Mouse (Mus musculus) C2C12 (cell line): ENCODE results near the gene Col16a1. TPM values are rescaled to one million over a fixed set of nuclear protein-coding genes. Genes with fewer than 3 reads are reported as not detected.
A peak's percentile ranks its signal among the peaks of the same experiment; 100 is the strongest.

Source experiments
- H3K27me3 ChIP-seq: one replicate; pipeline ENCODE4 v1.6.1; 2011; ENCODE audit not compliant: control insufficient read depth, insufficient read depth, insufficient read length
- H3K36me3 ChIP-seq: one replicate; pipeline ENCODE4 v1.6.1; 2011; ENCODE audit not compliant: control insufficient read depth, insufficient read depth
- H3K4me3 ChIP-seq: one replicate; pipeline ENCODE4 v1.5.1; 2011; ENCODE audit warnings: mild to moderate bottlenecking, control low read depth; ENCODE audit not compliant: poor library complexity, insufficient read depth, severe bottlenecking
- H3K79me2 ChIP-seq: one replicate; pipeline ENCODE4 v1.6.1; 2011; ENCODE audit not compliant: control insufficient read depth, insufficient read depth
- H3K79me3 ChIP-seq: one replicate; pipeline ENCODE4 v1.6.1; 2011; ENCODE audit warnings: low read depth, control low read depth
- H3ac ChIP-seq: one replicate; pipeline ENCODE3; 2011; ENCODE audit warnings: low read depth; ENCODE audit not compliant: control insufficient read depth, insufficient read length
- CEBPB ChIP-seq: IDR thresholded peaks from one replicate; pipeline ENCODE4 v1.6.1; 2011; ENCODE audit warnings: low read depth, mild to moderate bottlenecking, control low read depth, moderate library complexity
- CTCF ChIP-seq: IDR thresholded peaks from one replicate; pipeline ENCODE4 v1.5.1; 2011; ENCODE audit not compliant: control insufficient read depth, insufficient read depth, insufficient read length
- FOSL1 ChIP-seq: IDR thresholded peaks from one replicate; pipeline ENCODE4 v1.8.0; 2011; ENCODE audit warnings: mild to moderate bottlenecking, low read length; ENCODE audit not compliant: poor library complexity, insufficient read depth, severe bottlenecking
- MAX ChIP-seq: IDR thresholded peaks from one replicate; pipeline ENCODE4 v1.6.1; 2011; ENCODE audit warnings: mild to moderate bottlenecking, control low read depth
- MYOD1 ChIP-seq: IDR thresholded peaks from one replicate; pipeline ENCODE4 v1.6.1; 2011; ENCODE audit warnings: low read depth; ENCODE audit not compliant: control insufficient read depth, insufficient read length
- MYOG ChIP-seq: IDR thresholded peaks from one replicate; pipeline ENCODE4 v1.6.1; 2011; ENCODE audit not compliant: control insufficient read depth, insufficient read length; ENCODE audit errors: extremely low read depth
- USF1 ChIP-seq: IDR thresholded peaks from one replicate; pipeline ENCODE4 v1.6.1; 2011; ENCODE audit warnings: low read depth, mild to moderate bottlenecking, control low read depth, moderate library complexity
- polyA plus RNA-seq: library from polyadenylated mRNA; unstranded; fragments of >200 nt; fragmentation: generic; extraction: Trizol; gene quantifications from one replicate; pipeline ENCODE4 v1.2.1, GENCODE M21; 2012; ENCODE audit warnings: missing spikeins

The Col16a1 gene
- polyA plus RNA-seq, 1 experiment = 7.5 TPM

GRCm38 (mm10) chr4:130045609-130046008 is 2.0 kb upstream of the Col16a1 start:
- Histone ChIP-seq H3ac (no peak overlapping the region), H3K4me3 (no peak overlapping the region), H3K79me2 (no peaks in the 10 kb centered on the region), H3K36me3 (no peaks in the 10 kb centered on the region), H3K79me3 (no peaks in the 10 kb centered on the region), H3K27me3 (no peaks in the 10 kb centered on the region)
- TF ChIP-seq MYOG (no peak), USF1 (no peak), FOSL1 (no peak), CEBPB (no peak), MAX (no peak), CTCF (no peak)

- TF ChIP-seq MAX = no peak
- TF ChIP-seq MYOG = no peak
- TF ChIP-seq FOSL1 = no peak
- TF ChIP-seq CEBPB = no peak
- TF ChIP-seq MYOD1 = no peak
- TF ChIP-seq CTCF = no peak
- no peak for TF ChIP-seq USF1
These were observed 501 bp downstream of the Col16a1 start for GRCm38 (mm10) chr4:130048203-130048479.

GRCm38 (mm10) chr4:130050056-130050824 is 2.6 kb downstream of the Col16a1 start:
- H3K4me3 ChIP-seq = no peak overlapping the region
- H3ac ChIP-seq = no peak overlapping the region
- H3K79me2 ChIP-seq = no peaks in the 10 kb centered on the region
- no peaks in the 10 kb centered on the region for H3K27me3 ChIP-seq
- H3K36me3 ChIP-seq = no peaks in the 10 kb centered on the region
- no peaks in the 10 kb centered on the region for H3K79me3 ChIP-seq
- TF ChIP-seq FOSL1 = no peak
- peak; percentile 53 for TF ChIP-seq MAX
- TF ChIP-seq CEBPB = peak; percentile 93

More at GRCm38 (mm10) chr4:130048203-130048479, 501 bp downstream of the Col16a1 start:
- Histone ChIP-seq H3ac (peak overlapping the region; percentile 74), H3K36me3 (no peaks in the 10 kb centered on the region), H3K79me2 (no peaks in the 10 kb centered on the region), H3K4me3 (peak overlapping the region; percentile 14), H3K27me3 (no peaks in the 10 kb centered on the region), H3K79me3 (no peaks in the 10 kb centered on the region)

- Histone ChIP-seq H3K4me3 (no peak overlapping the region), H3ac (no peak overlapping the region), H3K79me3 (no peaks in the 10 kb centered on the region), H3K27me3 (no peaks in the 10 kb centered on the region), H3K36me3 (no peaks in the 10 kb centered on the region), H3K79me2 (no peaks in the 10 kb centered on the region)
- TF ChIP-seq CEBPB (no peak), MAX (no peak), CTCF (no peak), FOSL1 (no peak), MYOD1 (no peak), MYOG (no peak), USF1 (no peak)
These were observed 4.6 kb downstream of the Col16a1 start for GRCm38 (mm10) chr4:130052283-130052682.

GRCm38 (mm10) chr4:130053111-130053510 is 5.5 kb downstream of the Col16a1 start:
- Histone ChIP-seq H3ac (no peak overlapping the region), H3K79me2 (no peaks in the 10 kb centered on the region), H3K36me3 (no peaks in the 10 kb centered on the region), H3K79me3 (no peaks in the 10 kb centered on the region), H3K4me3 (no peak overlapping the region), H3K27me3 (no peaks in the 10 kb centered on the region)
- TF ChIP-seq CTCF (no peak), USF1 (no peak), CEBPB (no peak), MAX (no peak), MYOG (no peak), MYOD1 (no peak), FOSL1 (no peak)

GRCm38 (mm10) chr4:130054727-130055126 is 7.1 kb downstream of the Col16a1 start:
- TF ChIP-seq MYOD1 (no peak), CTCF (no peak), CEBPB (no peak)
- H3K79me3 ChIP-seq = no peaks in the 10 kb centered on the region
- H3K4me3 ChIP-seq = no peak overlapping the region
- H3K79me2 ChIP-seq = no peaks in the 10 kb centered on the region
- H3ac ChIP-seq = no peak overlapping the region
- H3K27me3 ChIP-seq = no peaks in the 10 kb centered on the region
- H3K36me3 ChIP-seq = peaks cover 5% of the 10 kb centered on the region
